Mouse (Mus musculus) lung, postnatal 0 days (tissue): ENCODE data around the gene Zfp106.
A peak's percentile ranks its signal among the peaks of the same experiment; 100 is the strongest.

Source experiments
- CTCF ChIP-seq: IDR thresholded peaks from 2 replicates; pipeline ENCODE4 v1.5.1; 2016; ENCODE audit warnings: antibody characterized with exemption, mild to moderate bottlenecking
- EP300 ChIP-seq: IDR thresholded peaks from 2 replicates; pipeline ENCODE4 v1.6.1; 2016; ENCODE audit warnings: antibody characterized with exemption, mild to moderate bottlenecking, control low read depth

- TF ChIP-seq CTCF: peak; percentile 45
- TF ChIP-seq EP300: no peak
Measured at GRCm38 (mm10) chr2:120608830-120609723, 45.4 kb upstream of the Zfp106 start, which contains the start of the genes Haus2 and Lrrc57.
